ENCODE assay signal across 8 mouse cellular contexts in genomic region chr4:32799966-32800576, GRCm38 (mm10). TPM values are rescaled to one million over a fixed set of nuclear protein-coding genes. Genes with fewer than 3 reads are reported as not detected.
DNase-seq lines count a peak whose midpoint lies in the region; ATAC-seq lines count a peak whose summit lies in the region.

TSS of gene Lyrm2 (plus strand) at chr4:32800253.

- H3K27me3 ChIP-seq in forebrain, embryonic 10.5 days (ENCODE audit: poor library complexity, severe bottlenecking): no peaks in the 10 kb centered on the region
- no peaks in the 10 kb centered on the region for H3K27me3 ChIP-seq in heart, embryonic 15.5 days
- no peaks in the 10 kb centered on the region for H3K27me3 ChIP-seq in liver, embryonic 15.5 days
- no peaks in the 10 kb centered on the region for H3K27me3 ChIP-seq in neural tube, embryonic 12.5 days (replicated peaks)

- H3K4me1 ChIP-seq in forebrain, embryonic 10.5 days: peaks cover 10% of the 10 kb centered on the region
- H3K4me1 ChIP-seq in heart, embryonic 15.5 days (replicated peaks): peaks cover 7% of the 10 kb centered on the region
- H3K4me1 ChIP-seq in liver, embryonic 15.5 days (replicated peaks): peaks cover 15% of the 10 kb centered on the region
- peaks cover 9% of the 10 kb centered on the region for H3K4me1 ChIP-seq in neural tube, embryonic 12.5 days

- peak within 1 kb of the TSS; percentile 91 for H3K9ac ChIP-seq in heart, embryonic 15.5 days
- H3K9ac ChIP-seq in liver, embryonic 15.5 days: peak within 1 kb of the TSS; percentile 87
- H3K9ac ChIP-seq in neural tube, embryonic 12.5 days: peak within 1 kb of the TSS; percentile 89

- peak within 1 kb of the TSS; percentile 84 for H3K4me3 ChIP-seq in forebrain, embryonic 10.5 days
- H3K4me3 ChIP-seq in heart, embryonic 15.5 days: peak within 1 kb of the TSS; percentile 88
- peak within 1 kb of the TSS; percentile 84 for H3K4me3 ChIP-seq in liver, embryonic 15.5 days (replicated peaks)
- peak within 1 kb of the TSS; percentile 87 for H3K4me3 ChIP-seq in neural tube, embryonic 12.5 days

- H3K27ac ChIP-seq in forebrain, embryonic 10.5 days: peak within 1 kb of the TSS; percentile 99
- H3K27ac ChIP-seq in heart, embryonic 15.5 days: peak within 1 kb of the TSS; percentile 99
- H3K27ac ChIP-seq in liver, embryonic 15.5 days (replicated peaks): peak within 1 kb of the TSS; percentile 98
- peak within 1 kb of the TSS; percentile 99 for H3K27ac ChIP-seq in neural tube, embryonic 12.5 days

- H3K9me3 ChIP-seq in forebrain, embryonic 10.5 days: no peaks in the 10 kb centered on the region
- no peaks in the 10 kb centered on the region for H3K9me3 ChIP-seq in heart, embryonic 15.5 days (replicated peaks)
- H3K9me3 ChIP-seq in liver, embryonic 15.5 days (replicated peaks): no peaks in the 10 kb centered on the region
- H3K9me3 ChIP-seq in neural tube, embryonic 12.5 days: no peaks in the 10 kb centered on the region

- under 1% methylated on average over 53 of the region's 53 CpGs for WGBS in forebrain, embryonic 10.5 days
- WGBS in heart, embryonic 15.5 days: under 1% methylated on average over 53 of the region's 53 CpGs
- WGBS in liver, embryonic 15.5 days (ENCODE audit: insufficient replicate concordance): under 1% methylated on average over 53 of the region's 53 CpGs
- under 1% methylated on average over 53 of the region's 53 CpGs for WGBS in neural tube, embryonic 12.5 days

- peak within 1 kb of the TSS; percentile 77 for H3K4me2 ChIP-seq in heart, embryonic 15.5 days
- peak within 1 kb of the TSS; percentile 83 for H3K4me2 ChIP-seq in liver, embryonic 15.5 days
- peak within 1 kb of the TSS; percentile 73 for H3K4me2 ChIP-seq in neural tube, embryonic 12.5 days (replicated peaks)

- peak; percentile 75 to 78 for DNase-seq in CD8-positive naive resting alpha-beta T cell, adult 2 months (ENCODE audit: low read depth in 2 of 2, low spot score in 2 of 2)
- peak; percentile 46 for DNase-seq in c-Kit-negative CD71-positive TER-119-positive erythroid progenitor cells, embryonic 14.5 days (ENCODE audit: low read depth, low spot score)
- peak; percentile 88 for DNase-seq in forebrain, embryonic 10.5 days (ENCODE audit: extremely low spot score, low spot score)
- DNase-seq in kidney, postnatal 36 days: peak; percentile 76 to 87
- peak; percentile 74 for DNase-seq in telencephalon, adult 2 months (ENCODE audit: low read depth, low spot score)

- peak; percentile 86 for ATAC-seq in heart, embryonic 15.5 days (replicated peaks; ENCODE audit: insufficient number of reproducible peaks, insufficient read depth, low FRiP score, low read depth)
- ATAC-seq in liver, embryonic 15.5 days (ENCODE audit: insufficient read depth): peak; percentile 92
- peak; percentile 93 for ATAC-seq in neural tube, embryonic 12.5 days (ENCODE audit: low FRiP score, low read depth)

- peaks cover 15% of the 10 kb centered on the region for H3K36me3 ChIP-seq in forebrain, embryonic 10.5 days (replicated peaks)
- no peaks in the 10 kb centered on the region; the same call in 1 of the 2 replicates for H3K36me3 ChIP-seq in heart, embryonic 15.5 days
- H3K36me3 ChIP-seq in liver, embryonic 15.5 days (replicated peaks): no peaks in the 10 kb centered on the region
- peaks cover 5% of the 10 kb centered on the region; the same call in 1 of the 2 replicates for H3K36me3 ChIP-seq in neural tube, embryonic 12.5 days

RNA-seq across cellular contexts. Expression of gene Lyrm2, which starts in this region (rescaled TPM):
- polyA plus RNA-seq in forebrain, embryonic 10.5 days (2016; fragmentation: Nextera tagmentation; extraction: Ambion mirVana): 101 and 110 TPM in 2 replicates
- polyA plus RNA-seq in heart, embryonic 15.5 days (2015; fragmentation: Nextera tagmentation; extraction: Ambion mirVana): 101 and 125 TPM in 2 replicates
- polyA plus RNA-seq in liver, embryonic 15.5 days (2015; fragmentation: Nextera tagmentation; extraction: Ambion mirVana): 24.4 and 28.7 TPM in 2 replicates
- 152 and 160 TPM in 2 replicates for polyA plus RNA-seq in neural tube, embryonic 12.5 days (2016; fragmentation: Nextera tagmentation; extraction: Ambion mirVana)

Comparison
In these comparisons a context has a peak if more than half of its experiments do, and no peak if none do; other contexts are left out.
1. Peak in every context shown above with its lines: DNase-seq, ATAC-seq, H3K4me3 ChIP-seq and H3K27ac ChIP-seq.